Mouse (Mus musculus) CH12.LX (cell line): ENCODE data around the gene 5730596B20Rik. TPM values are rescaled to one million over a fixed set of nuclear protein-coding genes. Genes with fewer than 3 reads are reported as not detected.

Source experiments
- DNase-seq: peaks from one replicate; pipeline ENCODE4 v3.0.0-alpha.2; 2013; ENCODE audit errors: extremely low read depth
- H3K27ac ChIP-seq: 2 replicates; pipeline ENCODE4 v1.5.1; 2012; ENCODE audit warnings: low read depth, mild to moderate bottlenecking, control low read depth, moderate library complexity; ENCODE audit not compliant: insufficient read depth
- H3K27me3 ChIP-seq: replicated peaks from 2 replicates; pipeline ENCODE3; 2012; ENCODE audit warnings: inconsistent platforms
- H3K36me3 ChIP-seq, 2 experiments: replicated peaks in 1 of 2; 2 replicates each; pipeline versions ENCODE3 to v1.6.1; 2012; ENCODE audit warnings: inconsistent platforms in 1 of 2, low read length in 1 of 2, mild to moderate bottlenecking in 1 of 2, mixed read lengths in 1 of 2, moderate library complexity in 1 of 2; ENCODE audit not compliant: control insufficient read depth in 1 of 2, insufficient read depth in 1 of 2
- H3K4me1 ChIP-seq, 2 experiments: 2 replicates each; pipeline ENCODE4 v1.6.1; 2012; ENCODE audit warnings: inconsistent platforms in 1 of 2, moderate library complexity in 1 of 2; ENCODE audit not compliant: insufficient read depth in 2 of 2, control insufficient read depth in 1 of 2
- H3K4me2 ChIP-seq: 2 replicates; pipeline ENCODE4 v1.6.1; 2012; ENCODE audit warnings: low read depth, mild to moderate bottlenecking, control low read depth; ENCODE audit not compliant: poor library complexity, insufficient read depth, severe bottlenecking
- H3K4me3 ChIP-seq, 3 experiments: fragments of 150-350 bp in 1 of 3; sonication (generic) in 1 of 3; replicated peaks in 1 of 3; 2 replicates each; pipeline versions ENCODE3 to v1.5.1; 2011 to 2012; ENCODE audit warnings: low read depth in 2 of 3, low read length in 2 of 3, mild to moderate bottlenecking in 2 of 3, moderate library complexity in 2 of 3, control low read depth in 1 of 3, improper control_type of control experiment in 1 of 3, inconsistent platforms in 1 of 3, mixed read lengths in 1 of 3; ENCODE audit not compliant: poor library complexity in 1 of 3
- H3K79me2 ChIP-seq: replicated peaks from 2 replicates; pipeline ENCODE4 v1.6.1; 2012; ENCODE audit warnings: mild to moderate bottlenecking, moderate library complexity; ENCODE audit not compliant: control insufficient read depth, poor library complexity, insufficient read depth, severe bottlenecking; ENCODE audit errors: extremely low read depth
- H3K9ac ChIP-seq: 2 replicates; pipeline ENCODE4 v1.6.1; 2012; ENCODE audit warnings: low read depth, mild to moderate bottlenecking, control low read depth, moderate library complexity; ENCODE audit not compliant: insufficient read depth
- H3K9me3 ChIP-seq: replicated peaks from 2 replicates; pipeline ENCODE3; 2012; ENCODE audit warnings: low read length, inconsistent platforms, mixed read lengths
- CHD1 ChIP-seq: IDR thresholded peaks from 2 replicates; pipeline ENCODE4 v1.6.1; 2012; ENCODE audit warnings: low read depth, low read length, improper control_type of control experiment, inconsistent platforms
- E2F4 ChIP-seq: IDR thresholded peaks from 2 replicates; pipeline ENCODE4 v1.6.1; 2011; ENCODE audit warnings: low read depth, low read length, improper control_type of control experiment; ENCODE audit not compliant: insufficient replicate concordance
- ELF1 ChIP-seq: IDR thresholded peaks from 2 replicates; pipeline ENCODE4 v1.6.1; 2014; ENCODE audit warnings: low read depth, mild to moderate bottlenecking, inconsistent platforms, low read length, improper control_type of control experiment
- EP300 ChIP-seq: IDR thresholded peaks from 2 replicates; pipeline ENCODE4 v1.6.1; 2011; ENCODE audit warnings: low read length, improper control_type of control experiment
- ETS1 ChIP-seq: conservative IDR thresholded peaks from 2 replicates; pipeline ENCODE4 v1.6.1; 2012; ENCODE audit warnings: low read depth, mild to moderate bottlenecking, inconsistent platforms, low read length, improper control_type of control experiment, moderate library complexity
- HCFC1 ChIP-seq: IDR thresholded peaks from 2 replicates; pipeline ENCODE4 v1.6.1; 2012; ENCODE audit warnings: low read depth, mild to moderate bottlenecking, inconsistent platforms, low read length, improper control_type of control experiment
- JUN ChIP-seq: IDR thresholded peaks from 2 replicates; pipeline ENCODE4 v1.6.1; 2011; ENCODE audit warnings: low read depth, mild to moderate bottlenecking, low read length, improper control_type of control experiment, moderate library complexity; ENCODE audit not compliant: insufficient read depth
- KAT2A ChIP-seq: IDR thresholded peaks from 2 replicates; pipeline ENCODE4 v1.6.1; 2012; ENCODE audit warnings: low read length, improper control_type of control experiment, inconsistent platforms; ENCODE audit not compliant: insufficient replicate concordance
- MAFK ChIP-seq: IDR thresholded peaks from 2 replicates; pipeline ENCODE4 v1.6.1; 2011; ENCODE audit warnings: low read length, improper control_type of control experiment; ENCODE audit not compliant: insufficient replicate concordance
- MAZ ChIP-seq: IDR thresholded peaks from 2 replicates; pipeline ENCODE4 v1.6.1; 2012; ENCODE audit warnings: low read depth, mild to moderate bottlenecking, inconsistent platforms, low read length, improper control_type of control experiment, moderate library complexity
- MXI1 ChIP-seq: IDR thresholded peaks from 2 replicates; pipeline ENCODE4 v1.6.1; 2011; ENCODE audit warnings: mild to moderate bottlenecking, low read depth, low read length, improper control_type of control experiment
- NRF1 ChIP-seq: IDR thresholded peaks from 2 replicates; pipeline ENCODE4 v1.6.1; 2014; ENCODE audit warnings: low read depth, mild to moderate bottlenecking, inconsistent platforms, low read length, improper control_type of control experiment, moderate library complexity
- PAX5 ChIP-seq: IDR thresholded peaks from 2 replicates; pipeline ENCODE4 v1.6.1; 2012; ENCODE audit warnings: low read length, inconsistent platforms, mixed read lengths
- RAD21 ChIP-seq: IDR thresholded peaks from 2 replicates; pipeline ENCODE4 v1.6.1; 2011; ENCODE audit warnings: low read depth, mild to moderate bottlenecking, low read length, improper control_type of control experiment, moderate library complexity
- SMC3 ChIP-seq: IDR thresholded peaks from 2 replicates; pipeline ENCODE4 v1.6.1; 2011; ENCODE audit warnings: low read depth, low read length, improper control_type of control experiment
- UBTF ChIP-seq: IDR thresholded peaks from 2 replicates; pipeline ENCODE4 v1.6.1; 2012; ENCODE audit warnings: low read depth, mild to moderate bottlenecking, inconsistent platforms, low read length, improper control_type of control experiment, moderate library complexity
- USF1 ChIP-seq: IDR thresholded peaks from 2 replicates; pipeline ENCODE4 v1.6.1; 2014; ENCODE audit warnings: low read depth, mild to moderate bottlenecking, inconsistent platforms, low read length, improper control_type of control experiment
- dilution Hi-C: fragments of 300-500 bp; cut with MboI; formaldehyde crosslinking; loops from 2 replicates; pipeline ENCODE4 v1.14.3; 2020; ENCODE audit warnings: low sequenced_read_pairs; ENCODE audit not compliant: extremely low pct_unique_long_range_greater_than_20kb, extremely low pct_ligation_motif_present
- in situ Hi-C: fragments of 300-500 bp; cut with MboI; formaldehyde crosslinking; loops from 3 replicates; pipeline ENCODE4 v1.14.3; 2019; ENCODE audit warnings: low sequenced_read_pairs, low pct_ligation_motif_present, low pct_unique_long_range_greater_than_20kb, mixed read lengths
- polyA plus RNA-seq: library from polyadenylated mRNA; unstranded; fragments of >175 nt; gene quantifications from 2 replicates; pipeline ENCODE4 v1.2.1, GENCODE M21; 2012; ENCODE audit warnings: low read depth; ENCODE audit not compliant: insufficient read length
- total RNA-seq, 2 experiments: library from RNA; depleted of rRNA; stranded (reverse); fragments of 300-350 nt in 1 of 2; fragments of >200 nt in 1 of 2; gene quantifications; 2 replicates each; pipeline ENCODE4 v1.2.3; 2012 to 2014

5730596B20Rik gene
- total and polyA plus RNA-seq, 3 experiments = 0.07 TPM; not detected in 2

GRCm38 (mm10) chr6:52186500-52186899, 9.2 kb downstream of the 5730596B20Rik start:
- no peak overlapping the region for H3K9ac ChIP-seq
- H3K79me2 ChIP-seq = no peaks in the 10 kb centered on the region

GRCm38 (mm10) chr6:52189172-52189591, 11.9 kb downstream of the 5730596B20Rik start:
- no peaks in the 10 kb centered on the region for H3K27me3 ChIP-seq

More at GRCm38 (mm10) chr6:52186500-52186899, 9.2 kb downstream of the 5730596B20Rik start:
- Histone ChIP-seq H3K36me3 (peaks cover 0 to 2% of the 10 kb centered on the region in 2 experiments), H3K27me3 (no peaks in the 10 kb centered on the region), H3K4me2 (no peak overlapping the region), H3K4me1 (no peaks in the 10 kb centered on the region), H3K9me3 (no peaks in the 10 kb centered on the region), H3K27ac (no peak overlapping the region), H3K4me3 (no peak overlapping the region)
- dilution Hi-C loops = no loop called here
- in situ Hi-C loops = no loop called here
- DNase-seq = no peak
- TF ChIP-seq SMC3 (no peak), NRF1 (no peak), CHD1 (no peak), ELF1 (no peak), RAD21 (no peak), KAT2A (no peak), UBTF (no peak), ETS1 (no peak), MAZ (no peak), JUN (no peak), EP300 (no peak), E2F4 (no peak), USF1 (no peak), HCFC1 (no peak), MXI1 (no peak)

More at GRCm38 (mm10) chr6:52189172-52189591, 11.9 kb downstream of the 5730596B20Rik start:
- Histone ChIP-seq H3K4me3 (no peak overlapping the region), H3K79me2 (no peaks in the 10 kb centered on the region), H3K9ac (no peak overlapping the region), H3K4me1 (peaks cover 0 to 13% of the 10 kb centered on the region in 2 experiments; a peak in 2 of 4 replicates), H3K4me2 (no peak overlapping the region), H3K27ac (no peak overlapping the region), H3K9me3 (peaks cover 5% of the 10 kb centered on the region), H3K36me3 (peaks cover 0 to 2% of the 10 kb centered on the region in 2 experiments)
- TF ChIP-seq MAFK (no peak), PAX5 (no peak)
- DNase-seq = no peak
- dilution Hi-C loops = no loop called here
- in situ Hi-C loops = no loop called here
